Mouse (Mus musculus) frontal cortex, postnatal 10 days (tissue): ENCODE measurements around the gene Cdh5.
"Not testable (repeated sequence)": the region's sequence is repeated elsewhere in the genome, so short reads cannot be mapped to it uniquely, and the experiment has no call there.

ENCODE experiments used
- DNase-seq, 2 experiments: peaks; one replicate each; pipeline ENCODE4 v3.0.0; 2022; ENCODE audit warnings: low spot score in 2 of 2, mixed read lengths in 1 of 2

The Cdh5 gene

GRCm38 (mm10) chr8:104090993-104091900, 10.2 kb upstream of the Cdh5 start:
- not testable (repeated sequence) for DNase-seq

- DNase-seq, result no peak
These were observed 8.1 kb upstream of the Cdh5 start for GRCm38 (mm10) chr8:104093336-104093735.

- DNase-seq, result no peak
These were observed 5.8 kb upstream of the Cdh5 start for GRCm38 (mm10) chr8:104095595-104095994.

GRCm38 (mm10) chr8:104096644-104097043, 4.8 kb upstream of the Cdh5 start:
- DNase-seq, result no peak

GRCm38 (mm10) chr8:104098671-104099346, 2.6 kb upstream of the Cdh5 start:
- DNase-seq, result no peak

GRCm38 (mm10) chr8:104099347-104100099, 1.9 kb upstream of the Cdh5 start:
- DNase-seq, result no peak

- DNase-seq, result not testable (repeated sequence)
These were observed 701 bp upstream of the Cdh5 start for GRCm38 (mm10) chr8:104100724-104101123.

- no peak for DNase-seq
These were observed 2.0 kb downstream of the Cdh5 start for GRCm38 (mm10) chr8:104103462-104103861.

GRCm38 (mm10) chr8:104105768-104106167, 4.3 kb downstream of the Cdh5 start:
- no peak for DNase-seq

- DNase-seq, result no peak
These were observed 5.0 kb downstream of the Cdh5 start for GRCm38 (mm10) chr8:104106276-104106946.

GRCm38 (mm10) chr8:104107111-104107510, 5.7 kb downstream of the Cdh5 start:
- no peak for DNase-seq

- DNase-seq, result no peak
These were observed 6.6 kb downstream of the Cdh5 start for GRCm38 (mm10) chr8:104108048-104108447.

- DNase-seq, result no peak
These were observed 9.2 kb downstream of the Cdh5 start for GRCm38 (mm10) chr8:104110498-104111134.

GRCm38 (mm10) chr8:104121640-104122416, 20.4 kb downstream of the Cdh5 start:
- DNase-seq, result no peak

- no peak for DNase-seq
These were observed 21.7 kb downstream of the Cdh5 start for GRCm38 (mm10) chr8:104123080-104123657.

- DNase-seq, result no peak
These were observed 23.1 kb downstream of the Cdh5 start for GRCm38 (mm10) chr8:104124534-104124933.

- DNase-seq, result peak; percentile 51 to 78
These were observed 25.9 kb downstream of the Cdh5 start for GRCm38 (mm10) chr8:104127160-104127883.

- DNase-seq, result no peak
These were observed 29.5 kb downstream of the Cdh5 start for GRCm38 (mm10) chr8:104130916-104131315.

- no peak for DNase-seq
These were observed 30.1 kb downstream of the Cdh5 start for GRCm38 (mm10) chr8:104131414-104131975.
